Mouse (Mus musculus) frontal cortex, adult 2 months (tissue): Measurements from ENCODE around the gene Lrrc2. TPM values are rescaled to one million over a fixed set of nuclear protein-coding genes. Genes with fewer than 3 reads are reported as not detected.
A peak's percentile ranks its signal among the peaks of the same experiment; 100 is the strongest.

ENCODE experiments used
- DNase-seq, 2 experiments: peaks; one replicate each; pipeline ENCODE4 v3.0.0; 2022; ENCODE audit warnings: low spot score in 1 of 2; ENCODE audit errors: extremely low spot score in 1 of 2
- polyA plus RNA-seq: library from polyadenylated mRNA; depleted of rRNA; stranded (reverse); fragments of >200 nt; gene quantifications from 2 replicates; pipeline ENCODE4 v1.2.3, GENCODE M21; 2012

Gene Lrrc2
- polyA plus RNA-seq, 1 experiment, result 1.0 TPM

DNA sequence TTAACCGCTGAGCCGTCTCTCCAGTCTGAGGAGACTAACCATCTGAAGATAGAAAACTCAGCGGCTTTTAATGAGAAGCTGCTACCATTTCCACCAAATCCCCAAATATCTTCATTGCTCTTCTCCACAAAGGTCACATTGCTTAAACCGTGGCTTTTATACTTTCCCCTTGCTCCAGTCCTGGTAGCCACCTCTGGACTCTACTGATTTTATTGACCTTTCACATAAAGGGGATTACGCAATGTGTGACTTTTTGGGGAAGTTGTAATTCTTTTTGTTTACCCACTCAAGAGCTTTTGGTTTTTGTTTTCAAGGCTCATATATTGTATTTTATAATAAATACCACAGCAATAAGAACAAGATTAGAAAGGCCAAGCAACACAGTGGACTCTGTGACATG lies 34.2 kb downstream of the Lrrc2 start:
- no peak for DNase-seq

DNA sequence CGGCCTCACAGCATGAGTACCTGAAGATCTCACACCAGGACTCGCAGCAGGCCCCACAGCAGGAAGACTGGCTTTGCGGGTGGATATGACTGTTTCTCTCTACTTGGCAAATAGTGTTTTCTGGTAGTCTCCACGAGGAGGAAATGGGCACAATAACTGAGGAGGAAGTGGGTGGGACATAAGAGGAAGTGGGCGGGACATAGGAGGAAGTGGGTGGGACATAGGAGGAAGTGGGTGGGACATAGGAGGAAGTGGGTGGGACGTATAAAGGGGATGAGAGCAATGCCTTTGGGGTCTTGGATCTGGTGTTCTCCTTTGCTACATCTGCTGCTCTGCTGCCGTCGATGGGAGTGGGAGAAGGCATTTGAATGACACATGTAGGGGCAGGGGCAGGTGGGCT lies 34.6 kb downstream of the Lrrc2 start:
- DNase-seq, result no peak

DNA sequence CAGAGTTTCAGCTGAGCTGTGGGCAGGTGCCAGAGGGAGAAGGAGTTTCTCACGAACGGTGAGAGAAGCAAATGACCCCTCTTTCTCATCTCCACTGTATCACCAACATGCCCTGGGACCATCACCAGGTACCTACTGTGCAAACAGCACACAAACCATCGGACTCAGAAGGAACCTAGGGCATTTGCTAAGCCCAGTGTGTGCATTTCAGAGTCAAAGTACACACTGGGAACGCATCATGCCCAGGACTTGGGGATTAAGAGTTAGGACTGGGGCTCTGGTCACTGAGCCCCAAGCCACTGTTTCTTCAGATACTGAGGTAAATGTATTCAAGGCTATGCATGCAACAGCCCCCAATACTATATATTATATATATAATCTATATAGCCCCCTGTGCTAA lies 36.0 kb downstream of the Lrrc2 start:
- no peak for DNase-seq

DNA sequence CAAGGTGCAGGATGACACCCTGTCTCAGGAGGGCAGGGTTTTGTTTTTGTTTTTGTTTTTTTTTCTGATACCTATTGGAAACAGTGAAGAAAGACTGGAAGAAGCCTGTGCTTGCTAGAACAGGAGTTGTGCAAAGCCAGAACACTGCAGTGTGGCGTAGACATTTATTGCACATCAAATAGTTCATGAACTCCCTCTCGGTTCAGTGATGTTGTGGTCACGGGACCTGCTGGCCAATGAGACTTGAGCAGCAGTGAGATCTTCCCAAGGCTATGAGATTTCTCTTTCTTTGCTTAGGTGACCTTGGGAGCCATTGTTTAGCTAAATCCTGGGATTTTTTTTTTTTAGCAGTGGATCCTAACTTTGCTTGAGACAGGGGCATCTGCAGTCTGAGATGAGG lies 36.7 kb downstream of the Lrrc2 start:
- DNase-seq, result no peak

DNA sequence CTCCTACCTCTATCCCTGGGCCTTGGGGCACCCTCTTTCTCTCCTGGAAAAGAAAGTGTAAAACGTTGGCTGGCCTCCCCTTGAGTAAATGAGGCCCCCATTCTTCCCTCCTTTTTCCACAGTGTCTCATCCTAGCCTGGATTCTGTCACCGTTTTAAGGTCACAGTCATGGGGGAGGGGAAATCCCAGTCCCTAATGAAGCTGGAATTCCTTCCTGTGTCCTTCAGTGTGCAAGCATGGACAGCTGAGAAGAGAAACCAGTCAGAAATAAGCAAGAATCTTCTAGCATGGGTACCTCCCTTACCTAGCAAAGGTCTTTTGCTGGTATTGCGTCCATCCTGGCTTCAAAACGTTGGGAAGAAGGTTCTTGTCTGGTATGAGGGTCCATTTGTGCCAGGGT lies 37.8 kb downstream of the Lrrc2 start:
- DNase-seq, result no peak

DNA sequence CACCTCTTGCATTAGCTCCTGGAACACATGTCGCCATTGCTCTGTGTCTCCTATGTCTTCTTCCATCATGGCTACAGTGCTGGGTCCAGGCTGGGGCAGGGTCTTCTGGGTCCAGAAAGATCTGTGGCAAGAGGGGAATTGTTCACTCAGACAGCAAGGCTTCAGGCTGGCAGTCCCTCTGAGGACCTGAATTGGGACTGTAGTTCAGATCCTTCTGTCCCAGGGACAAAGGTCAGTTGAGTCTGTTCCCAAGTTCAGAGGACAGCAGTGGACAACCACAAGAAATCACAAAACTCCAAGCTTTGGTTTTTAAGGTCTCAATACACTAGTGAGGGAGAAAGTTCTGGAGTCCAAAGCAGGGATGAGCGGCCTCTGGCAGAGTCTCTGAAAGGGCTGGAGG lies 38.2 kb downstream of the Lrrc2 start:
- no peak for DNase-seq

DNA sequence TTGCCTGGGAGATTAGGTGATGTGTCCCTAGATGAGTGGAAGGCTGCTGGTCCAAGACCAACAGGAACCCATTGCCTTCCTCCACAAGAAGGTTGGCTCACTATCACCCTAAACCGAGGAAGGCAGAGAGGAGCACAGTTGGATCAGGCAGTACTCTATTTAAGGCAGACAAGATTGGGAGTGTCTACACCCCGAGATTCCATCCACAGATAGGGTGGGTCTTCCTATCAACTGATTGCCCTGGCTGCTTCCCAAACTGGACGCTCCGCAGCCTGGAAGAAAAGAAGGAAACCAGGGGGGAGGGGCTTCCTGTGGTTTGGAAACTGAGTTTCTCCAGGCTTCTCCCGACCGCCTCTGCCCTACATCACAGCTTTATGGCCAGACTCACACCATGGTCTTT lies 38.9 kb downstream of the Lrrc2 start, which contains the start of gene Rtp3:
Gene Rtp3 (minus strand): TSS at position 380 of the 400 bp plus-strand sequence.
- no peak for DNase-seq

DNA sequence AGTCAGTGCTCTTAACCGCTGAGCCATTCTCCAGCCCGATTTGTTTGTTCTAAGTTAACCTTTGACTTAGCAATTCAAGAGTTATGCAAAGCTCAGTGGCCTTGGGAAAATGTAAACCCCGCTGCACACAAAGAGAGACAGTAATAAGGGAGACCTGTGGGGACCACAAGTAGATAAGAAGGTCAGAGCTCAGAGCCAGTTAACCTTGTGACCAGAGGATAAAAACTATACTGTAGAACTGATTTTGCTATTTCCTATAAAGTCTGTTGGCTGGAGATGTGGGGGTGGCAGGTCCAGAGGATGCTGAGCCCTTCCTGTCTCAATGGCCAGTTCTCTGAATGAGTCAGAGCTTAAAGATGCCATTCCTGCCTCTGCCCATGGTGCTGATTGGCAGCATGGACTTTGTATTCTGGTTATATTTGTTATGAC lies 42.0 kb downstream of the Lrrc2 start:
- no peak for DNase-seq

DNA sequence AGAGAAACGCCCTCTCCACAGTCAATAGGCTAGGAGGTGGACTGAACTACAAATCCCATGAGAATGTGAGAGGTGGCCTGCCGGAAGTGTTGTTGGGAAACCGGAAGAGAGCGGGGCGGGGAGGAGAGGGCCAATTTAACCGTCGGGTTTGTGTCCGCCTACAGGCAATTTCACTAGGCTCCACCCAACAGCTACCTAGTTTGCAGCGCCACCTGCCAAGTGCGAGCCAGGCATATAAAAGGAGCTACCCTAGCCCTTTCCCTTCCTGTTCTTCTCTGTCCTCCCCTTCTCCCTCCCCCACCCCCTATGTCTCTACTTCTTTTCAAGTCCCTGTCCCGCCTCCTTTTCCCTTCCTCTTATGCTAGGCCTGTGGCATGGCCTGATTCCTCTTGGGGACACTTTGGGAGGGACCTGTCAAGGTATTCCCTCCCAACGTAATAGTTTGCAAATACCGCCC lies 43.4 kb downstream of the Lrrc2 start:
- peak; percentile 62 to 83 for DNase-seq

DNA sequence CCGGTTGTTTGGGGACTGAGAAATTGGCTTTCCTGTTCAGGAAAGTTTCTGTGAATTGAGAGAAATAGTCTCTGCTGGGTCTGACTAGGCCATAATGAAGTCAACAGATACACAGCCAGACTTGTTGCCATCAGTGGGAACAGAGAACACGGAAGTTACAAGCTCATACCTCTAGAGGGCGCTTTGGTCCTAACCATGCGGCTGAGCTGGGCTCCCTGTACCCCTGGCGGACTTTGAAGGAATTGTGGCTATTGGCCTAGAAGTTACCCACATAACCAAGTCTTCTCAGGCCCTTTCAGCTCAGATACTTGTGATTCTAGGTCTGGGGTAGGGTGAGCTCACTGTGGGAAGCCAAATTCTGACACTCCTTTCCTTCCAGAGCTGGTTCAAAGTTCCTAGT lies 45.9 kb downstream of the Lrrc2 start:
- DNase-seq, result peak; percentile 35 to 89

DNA sequence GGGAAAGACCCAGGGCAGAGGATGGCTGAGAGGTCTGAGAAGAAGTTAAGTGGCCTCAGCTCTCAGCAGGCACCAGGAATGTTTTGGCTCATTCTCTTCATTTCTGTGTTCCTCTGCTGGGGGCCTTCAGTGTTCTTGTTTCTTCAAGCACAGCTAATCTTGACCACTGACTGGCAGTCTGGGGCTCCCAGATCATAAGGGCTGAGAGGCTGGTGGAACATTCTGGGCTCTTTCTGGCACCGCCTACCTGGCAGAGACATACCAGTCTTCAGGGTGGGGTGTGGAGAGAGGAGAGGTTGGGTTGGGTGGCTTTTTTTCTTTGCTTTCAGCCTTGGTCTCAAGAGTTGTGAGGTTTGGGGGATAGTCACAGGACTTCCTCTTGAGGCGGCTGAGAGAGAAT lies 47.7 kb downstream of the Lrrc2 start:
- no peak for DNase-seq

DNA sequence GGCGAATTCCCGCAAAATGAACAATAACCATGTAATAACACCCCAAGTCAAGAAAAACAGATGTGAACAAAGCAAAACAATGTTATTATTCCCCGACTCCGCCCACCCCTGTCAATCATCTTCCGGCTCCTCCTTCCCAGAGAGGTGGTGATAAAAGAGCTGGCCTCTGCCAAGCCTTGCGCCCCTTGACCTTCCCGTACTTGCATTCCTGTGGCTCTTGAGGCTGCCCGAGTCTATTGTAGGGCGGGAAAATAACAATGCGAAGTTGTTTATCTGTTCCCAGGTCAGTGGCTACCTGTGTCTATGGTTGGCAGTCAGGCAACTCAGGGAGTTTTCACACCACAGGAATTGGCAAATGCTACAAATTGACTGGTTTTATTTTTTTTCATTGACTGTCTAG lies 48.5 kb downstream of the Lrrc2 start:
- DNase-seq, result no peak

DNA sequence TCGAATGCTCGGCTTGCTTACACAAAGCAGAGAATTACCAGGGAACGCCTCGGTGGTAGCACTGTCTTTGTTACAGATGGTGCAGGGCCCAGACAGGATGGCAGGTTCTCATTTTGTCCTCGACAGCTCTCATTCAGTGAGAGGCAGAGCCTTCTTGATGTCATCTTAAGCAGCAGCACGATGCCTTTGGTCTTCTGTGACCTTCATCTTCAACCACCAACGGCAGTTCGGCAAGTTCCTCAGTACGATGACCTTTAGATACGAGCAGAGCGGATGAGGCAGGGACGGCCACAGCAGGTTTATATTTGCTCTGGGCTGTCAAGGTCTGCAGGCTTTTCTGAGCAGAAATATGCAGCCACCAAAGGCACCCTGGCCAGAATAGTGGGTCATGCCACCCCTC lies 50.3 kb downstream of the Lrrc2 start:
- no peak for DNase-seq

DNA sequence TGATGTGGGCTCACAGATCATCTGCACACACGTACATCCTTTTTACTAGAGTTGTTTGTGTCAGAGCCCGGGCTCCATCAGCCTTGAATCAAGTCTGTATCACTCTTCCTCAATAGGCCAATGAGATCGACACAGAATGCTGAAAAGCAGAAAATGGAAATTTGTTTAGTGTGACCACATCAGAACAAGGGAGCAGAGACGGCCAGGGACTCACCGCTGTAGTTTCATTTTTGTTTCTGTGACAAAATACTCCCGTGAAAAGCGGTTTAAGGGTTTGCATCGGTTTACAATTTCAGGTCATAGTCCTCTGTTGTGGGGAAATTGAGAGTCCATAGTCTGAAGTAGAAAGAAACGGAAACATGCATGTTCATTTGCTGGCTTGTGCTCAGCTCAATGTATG lies 51.9 kb downstream of the Lrrc2 start:
- DNase-seq, result no peak

DNA sequence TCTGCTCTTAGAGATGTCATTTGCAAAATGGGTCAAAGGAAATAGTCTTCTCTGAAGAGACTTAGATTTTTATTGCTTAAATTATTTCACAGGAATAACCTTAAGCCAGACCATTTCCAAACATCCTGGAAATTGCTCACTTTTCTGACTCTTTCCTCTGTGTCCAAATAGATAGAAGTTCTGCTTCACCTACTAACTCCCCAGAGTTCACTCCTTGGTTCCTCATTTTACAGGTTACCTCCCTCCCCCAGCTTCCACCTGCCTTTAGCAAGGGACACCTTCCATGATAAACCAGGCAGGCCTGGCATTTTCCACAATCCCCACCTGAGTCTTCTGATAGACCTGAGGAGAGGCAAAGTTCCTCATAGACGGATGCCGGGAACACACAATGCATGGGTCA lies 55.2 kb downstream of the Lrrc2 start:
- DNase-seq, result no peak

DNA sequence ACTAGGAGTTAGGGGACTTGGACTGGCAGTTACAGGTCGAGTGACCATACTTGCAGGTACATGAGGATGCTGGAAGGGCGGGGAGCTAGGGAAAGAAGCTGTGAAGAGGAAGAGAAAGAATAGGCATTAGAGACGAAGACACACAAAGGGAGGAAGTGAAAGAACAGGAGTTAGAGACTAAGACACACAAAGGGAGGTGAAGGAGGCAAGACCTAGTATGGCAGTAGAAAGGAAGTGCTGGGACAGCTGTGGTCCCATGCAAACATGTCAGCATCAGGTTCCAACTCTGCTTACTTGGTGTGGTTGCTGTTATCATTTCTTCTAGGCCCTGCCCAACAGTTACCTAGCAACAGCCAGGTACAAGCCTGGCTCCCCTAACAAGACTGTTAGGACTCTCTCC lies 58.4 kb downstream of the Lrrc2 start:
- no peak for DNase-seq

DNA sequence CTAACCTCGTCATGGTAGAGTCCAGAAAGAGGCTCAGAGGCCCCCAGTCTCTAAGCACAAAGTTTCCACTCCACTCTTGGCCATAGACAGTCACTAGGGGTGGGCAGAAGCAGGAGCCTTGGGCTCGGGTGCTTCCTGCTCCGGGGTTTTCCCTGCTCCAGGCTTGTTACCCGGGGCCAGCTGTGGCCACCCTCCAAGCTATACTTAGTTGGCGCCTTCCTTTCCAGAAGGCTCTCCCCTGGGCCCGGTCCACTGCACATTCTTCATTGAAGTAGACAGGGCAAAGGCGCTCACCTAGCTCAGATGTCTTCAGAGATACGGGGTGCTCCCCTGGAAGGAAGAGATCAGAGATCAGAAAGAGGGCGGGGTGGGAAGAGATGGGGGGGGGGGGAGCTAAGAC lies 60.2 kb downstream of the Lrrc2 start:
- DNase-seq, result no peak

DNA sequence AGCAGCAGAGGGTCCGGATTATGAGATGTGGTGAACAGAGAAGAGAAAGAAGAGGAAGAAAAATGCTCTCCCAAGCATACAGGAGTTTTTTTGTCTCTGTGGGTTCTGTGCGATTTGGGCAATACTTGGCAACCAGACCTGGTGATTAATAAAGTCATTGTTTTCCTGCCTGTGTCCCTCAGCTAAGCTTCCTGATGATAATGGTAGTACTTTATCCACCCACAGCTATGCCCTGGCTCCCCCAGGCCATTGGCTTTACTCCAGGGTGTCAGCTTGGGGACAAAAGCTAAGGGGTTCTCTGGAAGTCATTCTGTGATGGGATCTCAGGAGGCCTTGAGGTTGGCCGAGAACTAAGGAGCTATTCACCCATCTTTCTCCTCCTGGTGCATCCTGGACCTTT lies 60.7 kb downstream of the Lrrc2 start:
- no peak for DNase-seq

DNA sequence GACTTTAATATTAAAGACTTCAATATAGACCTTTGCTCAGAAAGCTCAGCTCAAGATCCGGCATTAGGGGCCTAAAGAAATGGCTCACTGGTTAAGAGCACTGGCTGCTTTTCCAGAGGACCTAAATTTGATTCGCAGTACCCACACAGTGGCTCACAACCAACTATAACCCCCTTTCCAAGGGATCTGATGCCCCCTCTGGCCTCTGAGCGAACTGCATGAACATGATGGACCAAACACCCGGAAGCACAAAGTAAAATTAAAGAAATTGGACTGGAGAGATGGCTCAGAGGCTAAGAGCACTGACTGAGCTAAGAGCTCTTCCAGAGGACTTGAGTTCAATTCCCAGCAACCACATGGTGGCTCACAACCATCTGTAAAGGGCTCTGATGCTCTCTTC lies 64.3 kb downstream of the Lrrc2 start:
- no peak for DNase-seq

DNA sequence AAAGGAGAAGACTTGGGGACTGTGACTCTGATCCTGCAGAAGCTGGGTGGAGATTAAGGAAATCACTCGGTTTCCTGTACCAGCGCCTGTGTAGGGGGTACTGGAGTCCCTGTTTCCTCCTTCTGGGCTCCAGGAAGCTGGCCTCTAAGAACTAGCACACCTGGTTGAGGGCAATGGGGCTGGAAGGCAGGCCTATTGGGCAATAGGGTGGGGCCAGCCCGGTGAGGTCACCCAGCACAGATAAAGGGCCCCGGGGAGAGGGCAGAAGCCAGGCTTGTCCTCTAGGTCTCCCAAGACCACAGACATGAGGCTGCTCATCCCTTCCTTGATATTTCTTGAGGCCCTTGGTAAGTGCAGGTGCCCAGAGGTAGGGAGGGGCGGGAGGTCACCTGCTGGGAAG lies 67.7 kb downstream of the Lrrc2 start, which contains the start of gene Ltf:
Gene Ltf (plus strand): TSS at position 250 of the 400 bp plus-strand sequence.
- no peak for DNase-seq

DNA sequence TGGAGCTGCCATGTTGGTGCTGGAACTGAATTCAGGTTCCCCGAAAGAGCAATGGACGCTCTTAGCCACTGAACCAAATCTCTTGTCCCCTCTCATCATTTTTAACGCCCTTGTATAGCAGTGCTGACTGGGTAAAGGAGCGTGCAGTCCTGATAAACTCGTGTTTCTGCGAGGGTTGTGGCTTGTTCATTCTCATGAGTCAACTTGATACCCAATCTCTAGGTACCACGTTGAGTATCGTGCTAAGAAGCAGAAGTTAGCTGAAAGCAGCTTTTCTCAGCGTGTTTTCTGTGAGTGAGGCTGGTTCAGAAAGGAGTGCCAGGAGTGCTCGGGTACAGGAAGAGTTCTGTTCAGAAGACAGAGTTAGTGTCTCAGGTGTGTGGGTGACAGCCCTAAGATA lies 75.4 kb downstream of the Lrrc2 start:
- no peak for DNase-seq
